Comparison of ENCODE assay signal across 20 mouse cellular contexts in genomic region chr2:135812701-135813246, GRCm38 (mm10).
DNase-seq lines count a peak whose midpoint lies in the region; ATAC-seq and TF ChIP-seq lines count a peak whose summit lies in the region.
"Had no signal": no experiment of that assay in that cellular context is flagged by ENCODE, and none has a peak within 500 bp of the region (broad histone marks: within the 10 kb centered on the region; RNA-seq: fewer than 3 reads in every experiment).

No protein-coding gene starts in this region.

- no peaks in the 10 kb centered on the region for H3K9me3 ChIP-seq in kidney, embryonic 14.5 days (ENCODE audit: control insufficient read depth, low read length)
- H3K9me3 ChIP-seq: embryonic facial prominence, embryonic 10.5 days had no signal

- no peak for TF ChIP-seq POLR2A in kidney, adult 2 months (IDR thresholded peaks at IDR 0.05; ENCODE audit: low read depth, low read length)

- H3K27ac ChIP-seq in kidney, adult 2 months (ENCODE audit: insufficient read depth, low read depth, low read length): no peak overlapping the region
- H3K27ac ChIP-seq in kidney, embryonic 14.5 days (ENCODE audit: low read depth, low read length): no peak overlapping the region
- H3K27ac ChIP-seq: embryonic facial prominence, embryonic 10.5 days; heart, embryonic 13.5 days; hindbrain, embryonic 15.5 days; limb, embryonic 13.5 days had no signal

- no peak for TF ChIP-seq CTCF in kidney, adult 2 months (conservative IDR thresholded peaks at IDR 0.05; ENCODE audit: insufficient read depth, insufficient read length, low read depth, low read length)

- H3K4me1 ChIP-seq in kidney, adult 2 months (ENCODE audit: control insufficient read depth, insufficient read depth, low read length): peaks cover 8% of the 10 kb centered on the region
- H3K4me1 ChIP-seq in kidney, embryonic 14.5 days (ENCODE audit: control insufficient read depth, insufficient read depth, low read length): no peaks in the 10 kb centered on the region
- H3K4me1 ChIP-seq: hindbrain, embryonic 15.5 days had no signal

- 62% methylated on average over 8 of the region's 8 CpGs for WGBS in kidney, adult 2 months
- WGBS in kidney, embryonic 14.5 days: 85% methylated on average over 8 of the region's 8 CpGs

- H3K4me3 ChIP-seq in kidney, adult 2 months (ENCODE audit: insufficient read depth, low read depth, low read length): no peak overlapping the region
- no peak overlapping the region for H3K4me3 ChIP-seq in kidney, embryonic 14.5 days (ENCODE audit: low read length)
- H3K4me3 ChIP-seq: embryonic facial prominence, embryonic 10.5 days; heart, embryonic 13.5 days; hindbrain, embryonic 15.5 days; limb, embryonic 13.5 days had no signal

- no peaks in the 10 kb centered on the region for H3K36me3 ChIP-seq in kidney, adult 2 months (ENCODE audit: control insufficient read depth, insufficient read depth, low read length)
- no peaks in the 10 kb centered on the region for H3K36me3 ChIP-seq in kidney, embryonic 14.5 days (ENCODE audit: control insufficient read depth, insufficient read depth, low read length)
- H3K36me3 ChIP-seq: embryonic facial prominence, embryonic 10.5 days; limb, embryonic 13.5 days had no signal

- no peak overlapping the region for H3K9ac ChIP-seq in kidney, embryonic 14.5 days (ENCODE audit: low read depth, low read length)
- H3K9ac ChIP-seq: heart, embryonic 13.5 days; hindbrain, embryonic 15.5 days; limb, embryonic 13.5 days had no signal

- no peak overlapping the region for H3K4me2 ChIP-seq in kidney, embryonic 14.5 days (replicated peaks; ENCODE audit: low read depth, low read length)
- H3K4me2 ChIP-seq: heart, embryonic 13.5 days; hindbrain, embryonic 15.5 days; limb, embryonic 13.5 days had no signal

- H3K27me3 ChIP-seq in kidney, adult 2 months (replicated peaks; ENCODE audit: control insufficient read depth, insufficient read depth, low read length): no peaks in the 10 kb centered on the region
- H3K27me3 ChIP-seq in kidney, embryonic 14.5 days (ENCODE audit: control insufficient read depth, insufficient read depth, low read length): no peaks in the 10 kb centered on the region
- H3K27me3 ChIP-seq: heart, embryonic 13.5 days; hindbrain, embryonic 15.5 days; limb, embryonic 13.5 days; Patski had no signal

- DNase-seq in kidney, adult 2 months: peak; percentile 48
- DNase-seq in R1 (ENCODE audit: low read depth, low spot score): peak; percentile 31
- no peak for DNase-seq in B cell, adult 2 months
- DNase-seq in urinary bladder, postnatal 25 days (ENCODE audit: low spot score): no peak
- DNase-seq: adrenal gland, postnatal 36 days; cerebellum, postnatal 36 days; heart, postnatal 36 days; lung, postnatal 14 days; right cerebral cortex, postnatal 25 days; thymus, postnatal 36 days had no signal

- ATAC-seq in kidney, embryonic 14.5 days (ENCODE audit: low FRiP score, low TSS enrichment): no peak
- ATAC-seq in granulocyte monocyte progenitor cell, adult 5-6 weeks (replicated peaks; ENCODE audit: poor library complexity, severe bottlenecking): peak; percentile 75
- 0 out of 2 replicates have a peak, but pooled peaks have one; percentile 10 for ATAC-seq in megakaryocyte, adult 5-6 weeks (ENCODE audit: poor library complexity, severe bottlenecking)
- ATAC-seq: intestine, embryonic 16.5 days; midbrain, embryonic 16.5 days; Patski had no signal

Comparison
In these comparisons a context has a peak if more than half of its experiments do, and no peak if none do; other contexts are left out.
1. DNase-seq: peak in kidney, adult 2 months (single experiment) and R1 (single experiment); none in B cell, adult 2 months (0 of 2) and urinary bladder, postnatal 25 days (single experiment).